Mouse (Mus musculus) adrenal gland, adult 18-20 months (tissue): ENCODE data around the gene Zfp213. TPM values are rescaled to one million over a fixed set of nuclear protein-coding genes. Genes with fewer than 3 reads are reported as not detected.
"Not testable (repeated sequence)": the region's sequence is repeated elsewhere in the genome, so short reads cannot be mapped to it uniquely, and the experiment has no call there.

ENCODE experiments used
- DNase-seq, 2 experiments: peaks; one replicate each; pipeline ENCODE4 v3.0.0; 2021 to 2022; ENCODE audit warnings: low spot score in 2 of 2
- total RNA-seq, 2 experiments: library from RNA; stranded (reverse); gene quantifications; 1 replicate in 1 of 2; 2 replicates in 1 of 2; pipeline ENCODE4 v1.2.3; 2021

Zfp213 gene
- total RNA-seq, 2 experiments from 2014 or later = 11.0 to 12.3 TPM

- DNase-seq = peak; percentile 93 to 98
These were observed 17.1 kb downstream of the Zfp213 start for GRCm38 (mm10) chr17:23546702-23547505.

GRCm38 (mm10) chr17:23546333-23546701 lies 17.7 kb downstream of the Zfp213 start:
- DNase-seq = peak; percentile 87 to 91

- no peak for DNase-seq
These were observed 18.2 kb downstream of the Zfp213 start for GRCm38 (mm10) chr17:23545841-23546240.

- DNase-seq = no peak
These were observed 19.3 kb downstream of the Zfp213 start for GRCm38 (mm10) chr17:23544766-23545165.

GRCm38 (mm10) chr17:23543983-23544382 lies 20.1 kb downstream of the Zfp213 start:
- DNase-seq = no peak

- no peak for DNase-seq
These were observed 20.7 kb downstream of the Zfp213 start for GRCm38 (mm10) chr17:23543325-23543724.

GRCm38 (mm10) chr17:23542835-23543234 lies 21.2 kb downstream of the Zfp213 start:
- no peak for DNase-seq

GRCm38 (mm10) chr17:23542004-23542720 lies 21.9 kb downstream of the Zfp213 start:
- DNase-seq = no peak

- no peak for DNase-seq
These were observed 23.2 kb downstream of the Zfp213 start for GRCm38 (mm10) chr17:23540605-23541475.

GRCm38 (mm10) chr17:23540106-23540505 lies 23.9 kb downstream of the Zfp213 start:
- no peak for DNase-seq

- DNase-seq = no peak
These were observed 24.4 kb downstream of the Zfp213 start for GRCm38 (mm10) chr17:23539608-23540007.

- no peak for DNase-seq
These were observed 25.6 kb downstream of the Zfp213 start for GRCm38 (mm10) chr17:23538299-23539015.

GRCm38 (mm10) chr17:23537554-23538255 lies 26.3 kb downstream of the Zfp213 start:
- no peak for DNase-seq

- DNase-seq = not testable (repeated sequence)
These were observed 28.8 kb downstream of the Zfp213 start for GRCm38 (mm10) chr17:23535046-23535788.

GRCm38 (mm10) chr17:23533591-23534490 lies 30.2 kb downstream of the Zfp213 start:
- DNase-seq = not testable (repeated sequence)

- DNase-seq = not testable (repeated sequence)
These were observed 32.6 kb downstream of the Zfp213 start for GRCm38 (mm10) chr17:23531408-23531807.

- DNase-seq = not testable (repeated sequence)
These were observed 40.9 kb downstream of the Zfp213 start for GRCm38 (mm10) chr17:23522941-23523732.
